Mouse (Mus musculus) limb, embryonic 13.5 days (tissue): ENCODE data around the gene Nkx2-3. TPM values are rescaled to one million over a fixed set of nuclear protein-coding genes. Genes with fewer than 3 reads are reported as not detected.

Source experiments
- ATAC-seq: fragments of 200-750 bp; cut with Nextera tagmentation; 2 replicates; pipeline ENCODE4 v1.8.0; 2017; ENCODE audit warnings: low read depth, moderate number of reproducible peaks, moderate TSS enrichment; ENCODE audit not compliant: low FRiP score
- H3K27ac ChIP-seq: fragments of 300-500 bp; sonication (generic); 2 replicates; pipeline ENCODE4 v1.5.1; 2015; ENCODE audit warnings: inconsistent platforms, mild to moderate bottlenecking, moderate library complexity
- H3K27me3 ChIP-seq: fragments of 300-500 bp; sonication (generic); 2 replicates; pipeline ENCODE4 v1.6.1; 2015; ENCODE audit warnings: mild to moderate bottlenecking, inconsistent platforms
- H3K36me3 ChIP-seq: fragments of 300-500 bp; sonication (generic); 2 replicates; pipeline ENCODE4 v1.6.1; 2015; ENCODE audit warnings: inconsistent platforms, mild to moderate bottlenecking, moderate library complexity
- H3K4me1 ChIP-seq: fragments of 300-500 bp; sonication (generic); 2 replicates; pipeline ENCODE4 v1.6.1; 2015; ENCODE audit warnings: inconsistent platforms
- H3K4me2 ChIP-seq: fragments of 300-500 bp; sonication (generic); replicated peaks from 2 replicates; pipeline ENCODE4 v1.6.1; 2015; ENCODE audit warnings: inconsistent platforms, mild to moderate bottlenecking, moderate library complexity
- H3K4me3 ChIP-seq: fragments of 300-500 bp; sonication (generic); 2 replicates; pipeline ENCODE4 v1.5.1; 2015; ENCODE audit warnings: moderate library complexity, mild to moderate bottlenecking, inconsistent platforms
- H3K9ac ChIP-seq: fragments of 300-500 bp; sonication (generic); 2 replicates; pipeline ENCODE4 v1.6.1; 2015; ENCODE audit warnings: mild to moderate bottlenecking, inconsistent platforms
- H3K9me3 ChIP-seq: fragments of 300-500 bp; sonication (generic); 2 replicates; pipeline ENCODE4 v1.6.1; 2016; ENCODE audit warnings: inconsistent platforms
- WGBS: fragments of 180-500 bp; shearing (Covaris S2); methylation state at CpG from one replicate; pipeline ENCODE4 v1.1.7; 2015; 5-methylcytosine and 5-hydroxymethylcytosine counted together
- polyA plus RNA-seq: library from polyadenylated mRNA; unstranded; fragments of >200 nt; fragmentation: Nextera tagmentation; extraction: Ambion mirVana; gene quantifications from 2 replicates; pipeline ENCODE4 v1.2.1, GENCODE M21; 2015

Gene Nkx2-3
- polyA plus RNA-seq, 1 experiment from 2014 or later, result not detected

- WGBS, result 2% methylated on average over 24 of the region's 25 CpGs
- H3K4me3 ChIP-seq, result no peak overlapping the region
- 0 out of 2 replicates have a peak, but pooled peaks cover 3% of the 10 kb centered on the region for H3K9me3 ChIP-seq
- H3K36me3 ChIP-seq, result no peaks in the 10 kb centered on the region
- no peak overlapping the region for H3K27ac ChIP-seq
- H3K27me3 ChIP-seq, result peaks cover 100% of the 10 kb centered on the region
- peaks cover 14% of the 10 kb centered on the region for H3K4me1 ChIP-seq
- no peak for ATAC-seq
- H3K4me2 ChIP-seq, result 0 out of 2 replicates have a peak overlapping the region, but pooled peaks have one; percentile 23
- no peak overlapping the region for H3K9ac ChIP-seq
Observed at GRCm38 (mm10) chr19:43598741-43599660, 13.1 kb upstream of the Nkx2-3 start.

GRCm38 (mm10) chr19:43599776-43600544 lies 12.2 kb upstream of the Nkx2-3 start:
- no peak overlapping the region for H3K9ac ChIP-seq
- peaks cover 14% of the 10 kb centered on the region for H3K4me1 ChIP-seq
- H3K4me2 ChIP-seq, result peak overlapping the region; percentile 23
- H3K27ac ChIP-seq, result no peak overlapping the region
- under 1% methylated on average over 27 of the region's 27 CpGs for WGBS
- peak overlapping the region; percentile 14; the same call in 1 of the 2 replicates for H3K4me3 ChIP-seq
- H3K27me3 ChIP-seq, result peaks cover 100% of the 10 kb centered on the region
- no peaks in the 10 kb centered on the region for H3K36me3 ChIP-seq
- no peak for ATAC-seq
- 0 out of 2 replicates have a peak, but pooled peaks cover 3% of the 10 kb centered on the region for H3K9me3 ChIP-seq

GRCm38 (mm10) chr19:43600545-43601331 lies 11.4 kb upstream of the Nkx2-3 start:
- no peak for ATAC-seq
- H3K9me3 ChIP-seq, result 0 out of 2 replicates have a peak, but pooled peaks cover 3% of the 10 kb centered on the region
- no peak overlapping the region for H3K27ac ChIP-seq
- no peak overlapping the region for H3K9ac ChIP-seq
- WGBS, result 1% methylated on average over 33 of the region's 33 CpGs
- H3K27me3 ChIP-seq, result peaks cover 100% of the 10 kb centered on the region
- no peaks in the 10 kb centered on the region for H3K36me3 ChIP-seq
- H3K4me3 ChIP-seq, result no peak overlapping the region
- H3K4me1 ChIP-seq, result peaks cover 14% of the 10 kb centered on the region
- H3K4me2 ChIP-seq, result no peak overlapping the region

- H3K4me1 ChIP-seq, result peaks cover 14% of the 10 kb centered on the region
- WGBS, result under 1% methylated on average over 27 of the region's 27 CpGs
- ATAC-seq, result no peak
Observed at GRCm38 (mm10) chr19:43601440-43601839, 10.7 kb upstream of the Nkx2-3 start.

GRCm38 (mm10) chr19:43601996-43602590 lies 10.0 kb upstream of the Nkx2-3 start:
- Histone ChIP-seq H3K4me3 (no peak overlapping the region), H3K27me3 (peaks cover 100% of the 10 kb centered on the region), H3K9me3 (0 out of 2 replicates have a peak, but pooled peaks cover 3% of the 10 kb centered on the region), H3K4me1 (peaks cover 18% of the 10 kb centered on the region), H3K9ac (no peak overlapping the region), H3K27ac (no peak overlapping the region), H3K4me2 (no peak overlapping the region), H3K36me3 (no peaks in the 10 kb centered on the region)
- WGBS, result 1% methylated on average over 12 of the region's 12 CpGs
- no peak for ATAC-seq

More at GRCm38 (mm10) chr19:43601440-43601839, 10.7 kb upstream of the Nkx2-3 start:
- no peak overlapping the region for H3K4me3 ChIP-seq
- peaks cover 100% of the 10 kb centered on the region for H3K27me3 ChIP-seq
- H3K4me2 ChIP-seq, result no peak overlapping the region
- H3K9ac ChIP-seq, result no peak overlapping the region
- 0 out of 2 replicates have a peak, but pooled peaks cover 3% of the 10 kb centered on the region for H3K9me3 ChIP-seq
- no peaks in the 10 kb centered on the region for H3K36me3 ChIP-seq
- H3K27ac ChIP-seq, result no peak overlapping the region

- H3K27me3 ChIP-seq, result peaks cover 92% of the 10 kb centered on the region
- H3K4me2 ChIP-seq, result no peak overlapping the region
- 0 out of 2 replicates have a peak, but pooled peaks cover 3% of the 10 kb centered on the region for H3K9me3 ChIP-seq
- WGBS, result 3% methylated on average over 5 of the region's 5 CpGs
- H3K4me1 ChIP-seq, result peaks cover 18% of the 10 kb centered on the region
- no peak overlapping the region for H3K9ac ChIP-seq
- no peak overlapping the region for H3K4me3 ChIP-seq
- no peak for ATAC-seq
- no peak overlapping the region for H3K27ac ChIP-seq
- no peaks in the 10 kb centered on the region for H3K36me3 ChIP-seq
Observed at GRCm38 (mm10) chr19:43603521-43603920, 8.6 kb upstream of the Nkx2-3 start.

- H3K27me3 ChIP-seq, result peaks cover 91% of the 10 kb centered on the region
- no peak overlapping the region for H3K9ac ChIP-seq
- no peaks in the 10 kb centered on the region for H3K36me3 ChIP-seq
- 3% methylated on average over 7 of the region's 7 CpGs for WGBS
- H3K27ac ChIP-seq, result no peak overlapping the region
- no peak overlapping the region for H3K4me2 ChIP-seq
- ATAC-seq, result no peak
- H3K4me1 ChIP-seq, result peaks cover 12% of the 10 kb centered on the region; the same call in 1 of the 2 replicates
- H3K9me3 ChIP-seq, result 0 out of 2 replicates have a peak, but pooled peaks cover 3% of the 10 kb centered on the region
- no peak overlapping the region for H3K4me3 ChIP-seq
Observed at GRCm38 (mm10) chr19:43604492-43605120, 7.5 kb upstream of the Nkx2-3 start.

- Histone ChIP-seq H3K4me1 (0 out of 2 replicates have a peak, but pooled peaks cover 8% of the 10 kb centered on the region), H3K4me3 (no peak overlapping the region), H3K36me3 (no peaks in the 10 kb centered on the region), H3K27ac (no peak overlapping the region), H3K9me3 (0 out of 2 replicates have a peak, but pooled peaks cover 3% of the 10 kb centered on the region), H3K4me2 (no peak overlapping the region), H3K9ac (no peak overlapping the region), H3K27me3 (peaks cover 91% of the 10 kb centered on the region)
- WGBS, result 1% methylated on average over 17 of the region's 17 CpGs
- no peak for ATAC-seq
Observed at GRCm38 (mm10) chr19:43605666-43606551, 6.2 kb upstream of the Nkx2-3 start.

- H3K27ac ChIP-seq, result no peak overlapping the region
- H3K4me3 ChIP-seq, result no peak overlapping the region
- no peak overlapping the region for H3K9ac ChIP-seq
- H3K9me3 ChIP-seq, result 0 out of 2 replicates have a peak, but pooled peaks cover 3% of the 10 kb centered on the region
- H3K4me2 ChIP-seq, result no peak overlapping the region
- WGBS, result under 1% methylated on average over 40 of the region's 40 CpGs
- no peaks in the 10 kb centered on the region for H3K36me3 ChIP-seq
- ATAC-seq, result no peak
- H3K27me3 ChIP-seq, result peaks cover 91% of the 10 kb centered on the region
- H3K4me1 ChIP-seq, result peaks cover 5% of the 10 kb centered on the region; the same call in 1 of the 2 replicates
Observed at GRCm38 (mm10) chr19:43606552-43607530, 5.3 kb upstream of the Nkx2-3 start.
